Comparison of ENCODE assay signal across 25 mouse cellular contexts in genomic region chr5:55891729-55892308, GRCm38 (mm10).
"Had no signal": no experiment of that assay in that cellular context is flagged by ENCODE, and none has a peak within 500 bp of the region (broad histone marks: within the 10 kb centered on the region; RNA-seq: fewer than 3 reads in every experiment).

No protein-coding gene starts in this region.

- H3K36me3 ChIP-seq: heart, embryonic 10.5 days; heart, embryonic 12.5 days; hindbrain, embryonic 10.5 days; hindbrain, embryonic 13.5 days; hindbrain, embryonic 15.5 days; intestine, embryonic 15.5 days; limb, embryonic 10.5 days; limb, embryonic 12.5 days; liver, embryonic 13.5 days had no signal

- H3K27me3 ChIP-seq: heart, embryonic 12.5 days; hindbrain, embryonic 13.5 days; hindbrain, embryonic 15.5 days; intestine, embryonic 15.5 days; limb, embryonic 12.5 days; liver, embryonic 13.5 days had no signal

- H3K9ac ChIP-seq: heart, embryonic 12.5 days; hindbrain, embryonic 13.5 days; hindbrain, embryonic 15.5 days; intestine, embryonic 15.5 days; limb, embryonic 12.5 days; liver, embryonic 13.5 days had no signal

- ATAC-seq: inflammation-experienced regulatory T-cells, adult 6 months; intestine, embryonic 15.5 days; intestine, postnatal 0 days had no signal

- H3K4me2 ChIP-seq: heart, embryonic 12.5 days; hindbrain, embryonic 13.5 days; hindbrain, embryonic 15.5 days; intestine, embryonic 15.5 days; limb, embryonic 12.5 days; liver, embryonic 11.5 days; liver, embryonic 13.5 days had no signal

- H3K4me1 ChIP-seq: heart, embryonic 10.5 days; heart, embryonic 12.5 days; hindbrain, embryonic 10.5 days; hindbrain, embryonic 15.5 days; intestine, embryonic 15.5 days; limb, embryonic 10.5 days; limb, embryonic 12.5 days; liver, embryonic 13.5 days had no signal

- H3K27ac ChIP-seq: gastrocnemius, adult 2 months; heart, embryonic 10.5 days; hindbrain, embryonic 10.5 days; hindbrain, embryonic 13.5 days; hindbrain, embryonic 15.5 days; intestine, embryonic 15.5 days; layer of hippocampus, adult 2 months; limb, embryonic 10.5 days; limb, embryonic 12.5 days; liver, embryonic 13.5 days had no signal

- DNase-seq: gastrocnemius, adult 2 months; gastrocnemius, postnatal 10 days; gastrocnemius, postnatal 25 days; heart, adult 18-20 months; heart, postnatal 10 days; heart, postnatal 4 days; kidney, adult 18-20 months; kidney, adult 8-10 months; kidney, postnatal 10 days; kidney, postnatal 25 days; kidney, postnatal 4 days; liver; liver, embryonic 13.5 days had no signal

- H3K4me3 ChIP-seq: gastrocnemius, adult 2 months; heart, embryonic 10.5 days; heart, embryonic 12.5 days; hindbrain, embryonic 10.5 days; hindbrain, embryonic 13.5 days; hindbrain, embryonic 15.5 days; intestine, embryonic 15.5 days; layer of hippocampus, adult 2 months; limb, embryonic 10.5 days; limb, embryonic 12.5 days; liver, embryonic 13.5 days had no signal

- H3K9me3 ChIP-seq: heart, embryonic 10.5 days; heart, embryonic 12.5 days; hindbrain, embryonic 10.5 days; hindbrain, embryonic 13.5 days; hindbrain, embryonic 15.5 days; intestine, embryonic 15.5 days; limb, embryonic 10.5 days; limb, embryonic 12.5 days; liver, embryonic 13.5 days had no signal
